Mouse (Mus musculus) ES-E14 (cell line): ENCODE results near the gene Doc2b.

ENCODE experiments used
- MAFK ChIP-seq: IDR thresholded peaks from 2 replicates; pipeline ENCODE4 v1.6.1; 2014; ENCODE audit warnings: mild to moderate bottlenecking, low read depth, low read length, inconsistent platforms; ENCODE audit not compliant: insufficient read depth
- ZNF384 ChIP-seq: IDR thresholded peaks from 2 replicates; pipeline ENCODE4 v1.6.1; 2012; ENCODE audit warnings: low read depth, low read length, inconsistent platforms

DNA sequence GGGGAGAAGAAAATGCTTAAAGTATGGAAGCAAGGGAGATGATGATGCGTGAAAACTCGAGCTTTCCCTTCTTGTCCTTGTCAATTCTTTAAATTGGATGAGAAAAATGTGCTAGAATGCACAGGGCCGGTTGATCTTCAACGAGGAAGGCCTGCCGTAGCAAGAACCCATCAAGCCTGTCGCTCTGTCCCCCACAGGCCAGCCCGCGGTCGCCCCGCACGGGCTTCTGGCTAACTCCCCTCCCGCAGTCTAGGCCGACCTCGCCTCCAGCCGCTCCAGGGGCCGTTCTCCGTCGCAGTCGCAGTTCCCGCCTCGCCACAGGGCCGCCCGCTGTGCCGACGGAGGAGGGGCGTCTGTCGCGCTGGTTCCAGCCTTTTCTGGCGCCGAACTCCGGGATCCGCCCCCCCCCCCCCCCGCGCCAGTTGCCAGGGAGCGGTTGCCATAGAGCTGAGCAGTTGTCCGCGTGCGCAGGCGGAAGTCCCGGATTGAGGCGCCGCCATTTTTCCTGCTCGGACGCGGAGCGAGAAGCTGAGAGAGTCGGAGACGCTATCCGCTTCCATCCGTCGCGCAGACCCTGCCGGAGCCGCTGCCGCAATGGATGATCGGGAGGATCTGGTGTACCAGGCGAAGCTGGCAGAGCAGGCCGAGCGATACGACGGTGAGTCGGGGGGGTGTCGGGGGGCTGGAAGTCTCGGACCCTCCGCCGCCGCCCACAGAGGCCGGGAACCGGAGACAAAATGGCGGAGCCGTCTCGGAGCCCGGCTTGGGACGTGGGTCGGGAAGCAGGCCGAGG lies 63.2 kb downstream of the Doc2b start, which contains the start of gene Ywhae:
- no peak for TF ChIP-seq MAFK
- TF ChIP-seq ZNF384, result no peak
